Mouse (Mus musculus): ENCODE measurements around the gene Capn13. TPM values are rescaled to one million over a fixed set of nuclear protein-coding genes. Genes with fewer than 3 reads are reported as not detected.
A peak's percentile ranks its signal among the peaks of the same experiment; 100 is the strongest.

Capn13 gene
- polyA plus RNA-seq, 1 experiment from 2014 or later, result not detected

DNA sequence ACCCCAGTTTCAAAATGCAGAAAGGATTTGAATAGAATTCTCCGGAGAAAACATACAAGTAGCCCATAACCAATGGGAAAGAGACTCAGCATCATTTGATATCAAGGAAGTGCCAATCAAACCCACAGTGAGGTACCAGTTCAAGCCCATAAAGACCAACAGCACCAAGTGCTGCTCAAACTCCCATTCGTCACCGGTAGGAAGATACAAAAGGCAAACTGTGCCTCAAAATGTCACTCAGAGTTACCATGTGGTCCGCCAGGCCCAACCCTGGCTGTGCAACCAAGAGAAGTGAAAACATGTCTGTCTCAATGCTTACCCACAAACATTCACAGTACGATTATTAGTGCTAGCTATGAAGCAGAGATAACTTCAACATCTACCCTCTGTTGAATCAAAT is 89.2 kb downstream of the Capn13 start:
- no peaks in the 10 kb centered on the region for H3K4me1 ChIP-seq (replicated peaks; ENCODE audit: control insufficient read depth, insufficient read depth, low read length)
- H3K4me2 ChIP-seq (ENCODE audit: low read length), result no peak overlapping the region
- no peaks in the 10 kb centered on the region for H3K36me3 ChIP-seq (ENCODE audit: control insufficient read depth, insufficient read depth)
- no peak for ATAC-seq
- H3K27me3 ChIP-seq (replicated peaks; ENCODE audit: control insufficient read depth, insufficient read depth, low read length), result no peaks in the 10 kb centered on the region
- no peaks in the 10 kb centered on the region for H3K9me3 ChIP-seq (ENCODE audit: control insufficient read depth, low read length)
- 89% methylated on average over 5 of the region's 5 CpGs for whole genome bisulfite sequencing
- H3K4me3 ChIP-seq (replicated peaks; ENCODE audit: low read length), result no peak overlapping the region
- H3K9ac ChIP-seq (replicated peaks; ENCODE audit: low read depth, low read length), result no peak overlapping the region
- no peak overlapping the region for H3K27ac ChIP-seq (ENCODE audit: low read length)

DNA sequence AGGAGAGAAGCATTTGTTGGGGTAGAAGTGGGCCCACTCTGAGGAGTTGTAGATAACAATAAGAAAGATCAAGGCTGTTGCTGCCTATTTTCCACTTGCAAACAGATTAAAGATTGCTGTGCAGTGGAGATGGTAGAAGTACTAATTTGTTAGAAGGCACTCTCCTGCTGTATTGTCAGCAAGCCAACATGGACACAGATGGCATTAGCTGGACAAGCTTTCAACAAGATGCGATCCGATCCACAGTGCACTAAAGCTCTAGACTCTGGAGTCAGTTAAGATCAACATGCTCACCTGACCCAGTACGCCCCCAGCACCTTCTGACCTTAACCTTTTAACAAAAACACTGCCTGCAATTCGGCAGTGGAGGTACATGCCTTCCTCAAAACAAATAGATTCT is 92.0 kb downstream of the Capn13 start:
- Histone ChIP-seq H3K4me2 (ENCODE audit: low read length) (no peak overlapping the region), H3K36me3 (ENCODE audit: control insufficient read depth, insufficient read depth) (no peaks in the 10 kb centered on the region), H3K27me3 (replicated peaks; ENCODE audit: control insufficient read depth, insufficient read depth, low read length) (no peaks in the 10 kb centered on the region), H3K4me1 (replicated peaks; ENCODE audit: control insufficient read depth, insufficient read depth, low read length) (no peaks in the 10 kb centered on the region), H3K9ac (replicated peaks; ENCODE audit: low read depth, low read length) (no peak overlapping the region), H3K9me3 (ENCODE audit: control insufficient read depth, low read length) (no peaks in the 10 kb centered on the region), H3K27ac (ENCODE audit: low read length) (no peak overlapping the region), H3K4me3 (replicated peaks; ENCODE audit: low read length) (no peak overlapping the region)
- ATAC-seq, result no peak
- 85% methylated on average over 4 of the region's 4 CpGs for WGBS

DNA sequence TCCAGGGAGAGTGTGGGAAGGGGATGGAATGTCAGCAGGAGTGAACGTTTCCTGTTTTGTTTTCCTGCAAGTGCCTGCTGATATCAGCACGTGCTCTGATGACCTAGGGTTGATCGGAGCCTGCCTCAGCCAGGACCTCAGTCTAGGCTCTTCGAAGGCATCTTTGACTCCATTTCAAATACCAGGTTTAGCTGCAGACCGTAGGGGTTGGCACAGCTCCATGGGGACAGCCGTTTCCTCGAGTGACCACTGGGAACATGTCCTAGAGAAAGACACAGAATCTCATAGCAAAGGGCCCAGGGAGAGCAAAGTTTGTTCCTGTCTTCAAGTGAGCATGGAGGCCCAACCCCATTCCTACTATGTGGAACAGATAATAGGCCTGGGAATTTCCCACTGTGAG is 94.0 kb downstream of the Capn13 start:
- ATAC-seq, result no peak
- H3K9me3 ChIP-seq (ENCODE audit: control insufficient read depth, low read length), result no peaks in the 10 kb centered on the region
- 62% methylated on average over 7 of the region's 7 CpGs for WGBS
- H3K9ac ChIP-seq (replicated peaks; ENCODE audit: low read depth, low read length), result no peak overlapping the region
- no peak overlapping the region for H3K27ac ChIP-seq (ENCODE audit: low read length)
- no peaks in the 10 kb centered on the region for H3K27me3 ChIP-seq (replicated peaks; ENCODE audit: control insufficient read depth, insufficient read depth, low read length)
- no peak overlapping the region for H3K4me2 ChIP-seq (ENCODE audit: low read length)
- H3K36me3 ChIP-seq (ENCODE audit: control insufficient read depth, insufficient read depth), result no peaks in the 10 kb centered on the region
- no peaks in the 10 kb centered on the region for H3K4me1 ChIP-seq (replicated peaks; ENCODE audit: control insufficient read depth, insufficient read depth, low read length)
- no peak overlapping the region for H3K4me3 ChIP-seq (replicated peaks; ENCODE audit: low read length)

DNA sequence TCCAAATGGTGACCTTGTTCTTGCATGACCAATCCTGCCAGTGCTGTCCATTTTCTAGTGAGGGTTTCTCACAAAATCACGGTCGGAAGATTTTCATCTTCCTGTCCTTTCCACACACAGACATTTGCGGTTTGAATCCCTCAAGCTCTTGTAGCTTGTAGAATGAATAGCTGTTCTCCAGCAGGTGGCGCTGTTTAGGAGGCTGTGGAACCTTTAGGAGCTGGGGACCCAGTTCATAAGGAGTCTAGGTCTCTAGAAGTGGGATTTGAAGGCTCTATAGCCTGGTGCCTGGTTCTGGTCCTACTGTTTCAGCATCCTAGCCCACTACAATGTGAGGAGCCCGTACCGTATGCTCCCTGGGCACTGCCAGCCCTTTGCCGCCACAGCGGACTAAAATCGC is 95.0 kb downstream of the Capn13 start:
- ATAC-seq, result peak; percentile 26; the same call in 1 of the 2 replicates

DNA sequence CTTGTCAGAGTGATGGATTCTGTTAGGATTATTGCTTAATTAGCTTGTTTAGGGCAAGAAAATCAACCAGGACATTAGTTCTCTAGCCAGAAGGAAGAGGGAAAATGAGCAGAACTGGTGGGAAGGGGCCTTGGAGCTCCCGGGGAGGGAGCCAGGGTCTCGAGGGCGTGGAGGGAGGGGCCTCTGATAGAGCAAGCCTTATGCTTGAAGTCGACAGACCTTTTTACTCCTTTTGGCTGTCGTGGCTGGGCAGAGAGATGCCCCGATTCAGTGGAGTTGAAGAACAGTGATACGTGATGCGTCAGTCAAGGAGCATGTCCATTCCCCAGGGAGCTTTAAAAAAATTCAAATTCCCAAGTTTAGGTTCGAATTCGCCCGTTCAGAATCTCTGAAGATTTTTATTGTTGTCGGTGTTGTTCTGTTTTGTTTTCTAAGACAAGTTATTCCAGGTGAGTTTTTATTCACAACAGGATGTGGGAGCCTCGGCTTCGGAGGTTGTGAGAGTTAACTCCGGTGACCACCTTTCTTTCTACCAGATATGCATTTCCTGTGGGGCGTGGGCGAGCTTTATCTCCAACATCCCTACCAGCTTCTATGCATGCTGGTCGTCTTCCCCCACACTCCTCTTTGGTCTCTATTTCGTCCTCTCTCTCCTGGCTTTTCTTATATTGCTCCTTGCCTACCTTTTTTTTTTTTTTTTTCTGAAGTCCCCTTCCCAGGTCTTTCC is 96.4 kb downstream of the Capn13 start:
- no peak overlapping the region for H3K27ac ChIP-seq (ENCODE audit: low read length)
- no peak for ATAC-seq
- no peaks in the 10 kb centered on the region for H3K36me3 ChIP-seq (ENCODE audit: control insufficient read depth, insufficient read depth)
- H3K9me3 ChIP-seq (ENCODE audit: control insufficient read depth, low read length), result no peaks in the 10 kb centered on the region
- H3K9ac ChIP-seq (replicated peaks; ENCODE audit: low read depth, low read length), result no peak overlapping the region
- H3K27me3 ChIP-seq (replicated peaks; ENCODE audit: control insufficient read depth, insufficient read depth, low read length), result peaks cover 6% of the 10 kb centered on the region; the same call in 1 of the 2 replicates
- H3K4me2 ChIP-seq (ENCODE audit: low read length), result no peak overlapping the region
- WGBS, result 78% methylated on average over 19 of the region's 19 CpGs
- H3K4me3 ChIP-seq (replicated peaks; ENCODE audit: low read length), result no peak overlapping the region
- no peaks in the 10 kb centered on the region; the same call in 1 of the 2 replicates for H3K4me1 ChIP-seq (replicated peaks; ENCODE audit: control insufficient read depth, insufficient read depth, low read length)

More for the DNA sequence above, 95.0 kb downstream of the Capn13 start:
- WGBS, result 55% methylated on average over 9 of the region's 9 CpGs
- Histone ChIP-seq H3K27ac (ENCODE audit: low read length) (no peak overlapping the region), H3K4me1 (replicated peaks; ENCODE audit: control insufficient read depth, insufficient read depth, low read length) (no peaks in the 10 kb centered on the region; the same call in 1 of the 2 replicates), H3K4me3 (replicated peaks; ENCODE audit: low read length) (no peak overlapping the region), H3K36me3 (ENCODE audit: control insufficient read depth, insufficient read depth) (no peaks in the 10 kb centered on the region), H3K9me3 (ENCODE audit: control insufficient read depth, low read length) (no peaks in the 10 kb centered on the region), H3K4me2 (ENCODE audit: low read length) (no peak overlapping the region), H3K9ac (replicated peaks; ENCODE audit: low read depth, low read length) (no peak overlapping the region), H3K27me3 (replicated peaks; ENCODE audit: control insufficient read depth, insufficient read depth, low read length) (0 out of 2 replicates have a peak, but pooled peaks cover 2% of the 10 kb centered on the region)

DNA sequence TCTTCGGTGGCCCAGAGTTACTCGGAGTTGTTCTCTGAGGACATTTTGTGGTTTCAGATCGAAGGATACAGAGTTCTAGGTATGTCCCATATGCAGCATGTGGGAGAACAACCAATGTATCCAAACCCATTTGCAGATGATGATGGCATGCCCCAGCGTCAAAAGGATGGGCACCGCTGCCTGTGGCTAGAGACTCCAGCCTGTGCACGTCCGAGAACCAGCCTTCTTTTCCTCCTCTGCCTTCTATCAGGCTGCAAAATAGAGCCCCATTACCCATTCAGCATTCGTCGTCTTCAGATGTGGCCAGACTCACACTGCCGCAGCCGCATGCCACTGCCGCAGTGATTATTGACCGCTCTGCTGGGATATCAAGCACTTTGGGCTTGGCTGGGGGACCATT is 97.0 kb downstream of the Capn13 start:
- Histone ChIP-seq H3K9me3 (ENCODE audit: control insufficient read depth, low read length) (no peaks in the 10 kb centered on the region), H3K27me3 (replicated peaks; ENCODE audit: control insufficient read depth, insufficient read depth, low read length) (peaks cover 8% of the 10 kb centered on the region), H3K36me3 (ENCODE audit: control insufficient read depth, insufficient read depth) (no peaks in the 10 kb centered on the region), H3K9ac (replicated peaks; ENCODE audit: low read depth, low read length) (no peak overlapping the region), H3K4me1 (replicated peaks; ENCODE audit: control insufficient read depth, insufficient read depth, low read length) (no peaks in the 10 kb centered on the region; the same call in 1 of the 2 replicates), H3K27ac (ENCODE audit: low read length) (no peak overlapping the region), H3K4me2 (ENCODE audit: low read length) (no peak overlapping the region), H3K4me3 (replicated peaks; ENCODE audit: low read length) (no peak overlapping the region)
- WGBS, result 83% methylated on average over 13 of the region's 13 CpGs
- no peak for ATAC-seq

DNA sequence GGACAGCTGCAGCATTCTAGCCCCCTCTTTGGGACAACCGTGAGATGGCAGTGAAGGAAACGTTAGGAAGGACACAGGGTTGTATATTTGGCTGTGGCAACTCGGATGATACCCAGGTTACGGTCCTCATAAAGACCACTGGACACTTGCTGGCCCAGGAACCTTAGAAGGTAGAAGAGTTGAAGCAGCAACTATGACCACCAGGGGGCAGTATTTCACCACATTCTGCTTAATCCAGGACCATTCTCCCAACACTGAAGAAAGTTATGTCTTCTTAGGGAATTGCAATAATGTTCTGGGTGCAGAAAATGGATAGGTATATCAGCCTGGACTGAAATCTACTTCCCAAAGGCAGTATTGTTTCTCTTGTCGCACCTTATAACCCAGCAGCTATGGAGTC is 97.4 kb downstream of the Capn13 start:
- 30% methylated on average over 5 of the region's 5 CpGs for WGBS
- ATAC-seq, result peak; percentile 58; the same call in 1 of the 2 replicates
- Histone ChIP-seq H3K4me3 (replicated peaks; ENCODE audit: low read length) (no peak overlapping the region), H3K27ac (ENCODE audit: low read length) (no peak overlapping the region), H3K9me3 (ENCODE audit: control insufficient read depth, low read length) (no peaks in the 10 kb centered on the region), H3K9ac (replicated peaks; ENCODE audit: low read depth, low read length) (no peak overlapping the region), H3K4me1 (replicated peaks; ENCODE audit: control insufficient read depth, insufficient read depth, low read length) (no peaks in the 10 kb centered on the region; the same call in 1 of the 2 replicates), H3K4me2 (ENCODE audit: low read length) (no peak overlapping the region), H3K27me3 (replicated peaks; ENCODE audit: control insufficient read depth, insufficient read depth, low read length) (peaks cover 12% of the 10 kb centered on the region), H3K36me3 (ENCODE audit: control insufficient read depth, insufficient read depth) (no peaks in the 10 kb centered on the region)

DNA sequence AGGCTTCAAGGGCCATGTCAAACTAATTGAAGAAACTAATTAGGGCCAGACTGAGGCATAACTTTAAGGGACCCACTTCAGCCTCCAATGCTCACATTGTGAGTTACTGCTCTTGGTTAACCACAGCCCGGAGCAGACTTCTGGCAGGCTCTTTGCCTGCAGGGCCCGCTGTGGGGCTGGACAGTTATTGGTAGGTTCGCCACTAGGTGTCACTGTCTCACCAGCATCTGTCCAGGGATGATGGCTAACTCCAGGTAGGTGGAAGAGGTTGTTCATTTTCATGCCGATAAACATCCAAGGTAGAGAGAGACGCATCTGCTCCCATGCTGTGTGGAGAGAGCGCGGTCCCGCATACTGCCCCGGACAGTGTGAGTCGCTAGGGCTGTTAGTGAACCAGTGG is 98.6 kb downstream of the Capn13 start:
- Histone ChIP-seq H3K36me3 (ENCODE audit: control insufficient read depth, insufficient read depth) (no peaks in the 10 kb centered on the region), H3K9ac (replicated peaks; ENCODE audit: low read depth, low read length) (no peak overlapping the region), H3K9me3 (ENCODE audit: control insufficient read depth, low read length) (no peaks in the 10 kb centered on the region), H3K4me3 (replicated peaks; ENCODE audit: low read length) (no peak overlapping the region), H3K27me3 (replicated peaks; ENCODE audit: control insufficient read depth, insufficient read depth, low read length) (peaks cover 14% of the 10 kb centered on the region), H3K27ac (ENCODE audit: low read length) (no peak overlapping the region), H3K4me2 (ENCODE audit: low read length) (no peak overlapping the region), H3K4me1 (replicated peaks; ENCODE audit: control insufficient read depth, insufficient read depth, low read length) (no peaks in the 10 kb centered on the region; the same call in 1 of the 2 replicates)
- 4% methylated on average over 10 of the region's 10 CpGs for WGBS
- peak; percentile 72 for ATAC-seq

DNA sequence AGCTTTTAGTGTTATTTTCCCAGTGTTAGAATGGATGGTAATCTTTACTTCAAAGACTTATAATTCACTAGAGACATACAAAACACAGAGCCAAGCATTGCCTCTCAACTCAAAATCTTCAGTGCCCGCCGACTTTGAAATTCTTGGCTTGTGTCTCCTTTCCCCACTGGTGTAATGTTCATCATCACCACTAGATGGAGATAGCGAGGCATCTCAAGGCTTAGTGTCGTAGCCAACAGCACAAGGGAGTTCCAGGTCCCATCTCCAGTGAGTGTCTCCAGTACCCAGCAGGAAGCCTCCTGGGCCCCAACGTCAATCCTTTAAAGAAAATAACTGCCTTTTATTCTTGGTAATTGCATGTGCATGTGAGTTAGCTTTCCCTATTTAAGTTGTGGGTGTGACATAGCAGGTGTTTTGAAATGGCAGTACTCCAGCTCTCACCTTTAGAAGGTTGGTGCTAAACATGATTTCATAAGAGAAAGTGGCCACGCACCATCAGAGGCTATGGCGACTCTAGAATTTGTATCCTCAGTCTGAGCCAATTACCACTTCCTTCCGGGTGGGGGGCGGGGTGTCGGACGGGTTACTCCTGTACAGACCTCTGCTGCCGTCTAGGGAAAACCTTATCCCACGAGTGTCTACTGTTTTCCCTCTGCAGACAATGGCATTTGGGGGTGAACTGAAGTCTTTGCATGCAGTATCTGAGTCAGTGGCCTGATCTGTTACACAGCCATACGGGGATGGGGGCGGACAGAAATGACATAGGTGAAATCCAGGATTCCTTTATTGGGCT is 99.2 kb downstream of the Capn13 start:
- Histone ChIP-seq H3K4me3 (replicated peaks; ENCODE audit: low read length) (no peak overlapping the region), H3K27ac (ENCODE audit: low read length) (no peak overlapping the region), H3K9me3 (ENCODE audit: control insufficient read depth, low read length) (no peaks in the 10 kb centered on the region), H3K4me2 (ENCODE audit: low read length) (no peak overlapping the region), H3K27me3 (replicated peaks; ENCODE audit: control insufficient read depth, insufficient read depth, low read length) (peaks cover 15% of the 10 kb centered on the region), H3K4me1 (replicated peaks; ENCODE audit: control insufficient read depth, insufficient read depth, low read length) (no peaks in the 10 kb centered on the region; the same call in 1 of the 2 replicates), H3K9ac (replicated peaks; ENCODE audit: low read depth, low read length) (no peak overlapping the region), H3K36me3 (ENCODE audit: control insufficient read depth, insufficient read depth) (no peaks in the 10 kb centered on the region)
- 38% methylated on average over 15 of the region's 15 CpGs for WGBS
- peak; percentile 37 for ATAC-seq

All from forebrain, embryonic 16.5 days (tissue).